ENCODE assay signal across 1 mouse cellular context in genomic region chr4:134505966-134506594, GRCm38 (mm10).
TF ChIP-seq lines count a peak whose summit lies in the region.

No protein-coding gene starts in this region.

TF ChIP-seq in MEL, 35 proteins besides CTCF, POLR2A, EP300 and RAD21:
- TF ChIP-seq TCF12 (IDR thresholded peaks at IDR 0.05; ENCODE audit: low read depth, low read length) (peak; percentile 97), GATA1 (IDR thresholded peaks at IDR 0.05; ENCODE audit: low read depth, low read length) (peak; percentile 94), ZMIZ1 (IDR thresholded peaks at IDR 0.05; ENCODE audit: low read depth, low read length) (no peak), MAX (IDR thresholded peaks at IDR 0.05; ENCODE audit: low read length) (0 out of 2 replicates have a peak, but pooled peaks have one; percentile 4), RCOR1 (IDR thresholded peaks at IDR 0.05; ENCODE audit: low read depth, low read length) (peak; percentile 97), MYC (IDR thresholded peaks at IDR 0.05; ENCODE audit: low read depth, low read length) (0 out of 2 replicates have a peak, but pooled peaks have one; percentile 15), CHD1 (IDR thresholded peaks at IDR 0.05; ENCODE audit: low read depth, low read length) (no peak), BHLHE40 (IDR thresholded peaks at IDR 0.05; ENCODE audit: borderline replicate concordance, low read depth, low read length) (peak; percentile 81), JUND (IDR thresholded peaks at IDR 0.05; ENCODE audit: low read depth, low read length) (0 out of 2 replicates have a peak, but pooled peaks have one; percentile 34), KAT2A (conservative IDR thresholded peaks at IDR 0.05; ENCODE audit: low read depth, low read length) (no peak), POLR2AphosphoS5 (IDR thresholded peaks at IDR 0.05; ENCODE audit: borderline replicate concordance, low read depth, low read length) (no peak), TAL1 (IDR thresholded peaks at IDR 0.05; ENCODE audit: low read length) (peak; percentile 94), HCFC1 (IDR thresholded peaks at IDR 0.05; ENCODE audit: low read depth, low read length) (peak; percentile 34; the same call in 1 of the 2 replicates), ETS1 (IDR thresholded peaks at IDR 0.05; ENCODE audit: low read depth, low read length) (peak; percentile 81), SMC3 (IDR thresholded peaks at IDR 0.05; ENCODE audit: low read depth, low read length) (no peak), SIN3A (IDR thresholded peaks at IDR 0.05; ENCODE audit: low read length) (peak; percentile 88), E2F4 (IDR thresholded peaks at IDR 0.05; ENCODE audit: borderline replicate concordance, low read depth, low read length) (no peak), CHD2 (IDR thresholded peaks at IDR 0.05; ENCODE audit: low read length) (no peak), POLR2AphosphoS2 (IDR thresholded peaks at IDR 0.05; ENCODE audit: low read length) (no peak), ZNF384 (IDR thresholded peaks at IDR 0.05; ENCODE audit: low read depth, low read length) (peak; percentile 91), ZKSCAN1 (IDR thresholded peaks at IDR 0.05; ENCODE audit: low read depth, low read length) (no peak), MXI1 (IDR thresholded peaks at IDR 0.05; ENCODE audit: low read depth, low read length) (peak; percentile 62; the same call in 1 of the 2 replicates), MAZ (IDR thresholded peaks at IDR 0.05; ENCODE audit: low read depth, low read length) (peak; percentile 98), MAFK (IDR thresholded peaks at IDR 0.05; ENCODE audit: borderline replicate concordance, low read depth, low read length) (peak; percentile 52; the same call in 1 of the 2 replicates), ELF1 (IDR thresholded peaks at IDR 0.05; ENCODE audit: low read depth, low read length) (0 out of 2 replicates have a peak, but pooled peaks have one; percentile 37), USF2 (IDR thresholded peaks at IDR 0.05; ENCODE audit: borderline replicate concordance in 1 of 2, insufficient read depth in 1 of 2, low read depth in 1 of 2, low read length in 2 of 2) (no peak), GABPA (IDR thresholded peaks at IDR 0.05; ENCODE audit: low read depth, low read length) (no peak)
TF ChIP-seq in MEL: peak in this region for 16.
